Comparison of ENCODE assay signal across 17 mouse cellular contexts in genomic region chr12:68996740-68997139, GRCm38 (mm10).
DNase-seq lines count a peak whose midpoint lies in the region; ATAC-seq and TF ChIP-seq lines count a peak whose summit lies in the region.
"Had no signal": no experiment of that assay in that cellular context is flagged by ENCODE, and none has a peak within 500 bp of the region (broad histone marks: within the 10 kb centered on the region; RNA-seq: fewer than 3 reads in every experiment).

No protein-coding gene starts in this region.

- no peaks in the 10 kb centered on the region for H3K36me3 ChIP-seq in forebrain, embryonic 15.5 days
- no peaks in the 10 kb centered on the region for H3K36me3 ChIP-seq in midbrain, embryonic 12.5 days
- H3K36me3 ChIP-seq: G1E; intestine, embryonic 15.5 days; stomach, embryonic 15.5 days had no signal

- H3K4me3 ChIP-seq in layer of hippocampus, adult 2 months: peak overlapping the region; percentile 23
- H3K4me3 ChIP-seq in forebrain, embryonic 15.5 days: peak overlapping the region; percentile 25
- no peak overlapping the region for H3K4me3 ChIP-seq in midbrain, embryonic 12.5 days
- H3K4me3 ChIP-seq: intestine, embryonic 15.5 days; stomach, embryonic 15.5 days had no signal

- peak overlapping the region; percentile 29 for H3K4me2 ChIP-seq in forebrain, embryonic 15.5 days (replicated peaks)
- peak overlapping the region; percentile 30 for H3K4me2 ChIP-seq in midbrain, embryonic 12.5 days (replicated peaks)
- H3K4me2 ChIP-seq: intestine, embryonic 15.5 days; stomach, embryonic 15.5 days had no signal

- intact Hi-C loops in heart, postnatal 14 days (cut with DNase I): no loop called here

- peak; percentile 76 for ATAC-seq in forebrain, embryonic 15.5 days (replicated peaks)
- peak; percentile 83 for ATAC-seq in midbrain, embryonic 12.5 days (ENCODE audit: low FRiP score, low read depth)
- ATAC-seq: intestine, embryonic 15.5 days had no signal

- H3K4me1 ChIP-seq in forebrain, embryonic 15.5 days: peaks cover 10% of the 10 kb centered on the region; the same call in 1 of the 2 replicates
- no peaks in the 10 kb centered on the region; the same call in 1 of the 2 replicates for H3K4me1 ChIP-seq in midbrain, embryonic 12.5 days
- H3K4me1 ChIP-seq: intestine, embryonic 15.5 days; stomach, embryonic 15.5 days had no signal

- H3K27me3 ChIP-seq in forebrain, embryonic 15.5 days: no peaks in the 10 kb centered on the region
- no peaks in the 10 kb centered on the region for H3K27me3 ChIP-seq in midbrain, embryonic 12.5 days
- H3K27me3 ChIP-seq: intestine, embryonic 15.5 days; stomach, embryonic 15.5 days had no signal

- WGBS in forebrain, embryonic 15.5 days: 38% methylated on average over 12 of the region's 12 CpGs
- 30% methylated on average over 12 of the region's 12 CpGs for WGBS in midbrain, embryonic 12.5 days

- TF ChIP-seq CTCF in layer of hippocampus, adult 2 months (conservative IDR thresholded peaks at IDR 0.05): no peak

- DNase-seq in layer of hippocampus, adult 2 months (ENCODE audit: low spot score in 2 of 2): no peak
- DNase-seq in layer of hippocampus, postnatal 36 days: no peak
- peak; percentile 32 for DNase-seq in brain, adult 2 months (ENCODE audit: low read depth, low spot score)
- no peak for DNase-seq in adrenal gland, postnatal 14 days
- DNase-seq in heart, adult 8-10 months (ENCODE audit: low spot score): no peak
- no peak for DNase-seq in heart, postnatal 14 days
- DNase-seq: adrenal gland, postnatal 36 days; cerebellum, adult 11-12 months; gastrocnemius, postnatal 36 days; kidney, postnatal 4 days; lung, adult 18-20 months; thymus, postnatal 4 days had no signal

- H3K27ac ChIP-seq in layer of hippocampus, adult 2 months: no peak overlapping the region
- peak overlapping the region; percentile 39; the same call in 1 of the 2 replicates for H3K27ac ChIP-seq in forebrain, embryonic 15.5 days (replicated peaks)
- peak overlapping the region; percentile 61 for H3K27ac ChIP-seq in midbrain, embryonic 12.5 days (replicated peaks)
- H3K27ac ChIP-seq: intestine, embryonic 15.5 days; stomach, embryonic 15.5 days had no signal

- no peak overlapping the region for H3K9ac ChIP-seq in forebrain, embryonic 15.5 days (replicated peaks)
- no peak overlapping the region for H3K9ac ChIP-seq in midbrain, embryonic 12.5 days (replicated peaks)
- H3K9ac ChIP-seq: intestine, embryonic 15.5 days; stomach, embryonic 15.5 days had no signal

- no peaks in the 10 kb centered on the region for H3K9me3 ChIP-seq in forebrain, embryonic 15.5 days
- H3K9me3 ChIP-seq in midbrain, embryonic 12.5 days: no peaks in the 10 kb centered on the region
- H3K9me3 ChIP-seq: G1E; intestine, embryonic 15.5 days; stomach, embryonic 15.5 days had no signal
